Mouse (Mus musculus): Measurements from ENCODE around the gene Klra1.
A peak's percentile ranks its signal among the peaks of the same experiment; 100 is the strongest.
"Not testable (repeated sequence)": the region's sequence is repeated elsewhere in the genome, so short reads cannot be mapped to it uniquely, and the experiment has no call there.

The Klra1 gene

DNA sequence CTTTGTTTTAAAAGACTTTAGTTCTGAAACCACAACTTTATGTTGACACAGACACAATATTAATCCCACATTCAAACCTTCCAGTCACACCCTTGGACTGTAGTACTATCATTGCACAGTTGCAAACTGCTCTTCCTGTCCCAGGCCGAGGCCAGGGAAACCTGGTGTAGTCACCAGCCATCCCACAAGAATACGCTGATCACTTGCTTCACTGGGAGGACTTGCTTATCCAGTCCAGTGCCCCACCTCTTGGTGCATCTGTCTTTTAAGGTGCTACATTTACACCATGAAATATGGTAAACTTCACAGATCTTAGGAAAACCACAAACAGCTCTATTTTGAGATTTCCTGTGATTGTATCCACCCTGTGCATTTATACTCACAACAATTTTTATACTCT is at the start of gene Klra1:
Gene Klra1 (minus strand): TSS at position 125 of the 400 bp plus-strand sequence.
- DNase-seq (ENCODE audit: low spot score in 2 of 2): no peak

DNA sequence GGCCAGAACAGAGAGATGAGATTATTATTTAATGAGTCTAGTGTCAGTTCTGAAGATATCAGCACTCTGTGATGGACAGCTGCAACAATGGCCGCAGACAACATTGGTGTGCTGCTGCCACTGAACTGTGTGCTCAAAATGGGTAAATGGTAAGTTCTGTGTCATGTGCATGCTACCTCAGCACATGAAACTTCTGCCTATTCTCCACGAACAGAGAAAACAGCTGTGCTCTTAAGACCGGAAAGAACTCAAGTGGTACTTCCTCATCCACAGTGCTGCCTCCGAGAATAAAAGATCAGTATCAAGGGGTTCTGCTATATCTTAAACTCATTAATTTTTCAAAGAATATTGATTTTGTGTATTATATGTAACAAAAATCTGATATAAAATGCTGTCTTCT is 42.8 kb upstream of the Klra1 start:
- DNase-seq (ENCODE audit: low spot score in 2 of 2): no peak

DNA sequence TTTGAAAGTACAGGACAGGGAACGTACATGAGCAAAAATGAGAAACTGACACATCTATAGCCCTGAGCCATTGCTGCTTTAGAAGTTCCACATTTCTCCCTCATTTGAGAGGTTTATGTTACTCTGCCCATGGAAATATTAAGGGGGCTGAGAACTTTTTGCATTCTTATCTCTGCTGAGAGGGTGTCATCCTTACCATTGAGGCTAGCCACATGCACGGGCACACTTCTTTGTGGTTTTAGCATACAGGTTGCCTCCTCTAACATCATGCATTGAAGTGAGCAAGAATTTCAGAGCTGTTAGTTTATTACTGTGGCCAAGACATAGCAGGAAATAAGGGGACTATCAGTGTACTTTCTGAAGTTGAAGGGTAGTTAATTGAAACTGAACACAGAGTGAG is 32.5 kb upstream of the Klra1 start:
- DNase-seq (ENCODE audit: low spot score in 2 of 2): no peak

DNA sequence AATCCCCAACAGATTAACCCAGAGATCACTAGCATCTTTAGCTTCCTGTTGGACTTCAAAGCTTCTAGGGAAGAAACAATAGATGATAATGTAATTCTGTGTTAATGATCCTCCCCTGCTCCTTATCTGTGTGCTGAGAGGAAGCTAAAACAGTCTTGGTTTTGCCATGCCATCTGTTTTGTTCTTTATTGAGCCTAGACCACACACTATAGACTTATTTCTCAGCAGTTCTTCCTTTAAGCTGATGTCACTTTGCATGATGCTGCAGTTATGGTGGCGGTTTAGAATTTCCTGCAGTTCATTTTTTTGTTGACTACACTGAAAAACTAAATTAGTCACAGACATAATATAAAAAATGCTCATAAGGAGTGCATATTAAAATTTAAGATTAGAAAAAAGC is 18.2 kb upstream of the Klra1 start:
- peak; percentile 3 to 4 for DNase-seq (ENCODE audit: low spot score in 2 of 2)

DNA sequence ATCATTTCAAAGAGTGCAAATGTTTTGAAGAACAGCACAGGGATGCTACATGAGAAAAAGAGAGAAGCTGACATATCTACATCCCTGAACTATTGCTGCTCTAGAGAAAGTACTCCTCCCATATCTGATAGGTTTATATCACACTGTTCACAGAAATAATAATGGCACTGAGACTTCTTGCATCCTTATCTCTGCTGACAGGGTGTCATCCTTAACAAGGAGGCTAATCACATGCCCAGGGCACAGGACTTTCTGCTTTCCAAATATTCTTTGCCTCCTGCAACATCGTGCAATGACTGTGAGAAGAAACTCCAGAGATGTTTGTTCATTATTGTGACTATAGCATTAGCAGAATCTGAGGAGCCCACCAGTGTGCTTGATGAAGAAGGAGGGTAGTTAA is 871 bp downstream of the Klra1 start:
- DNase-seq (ENCODE audit: low spot score in 2 of 2): no peak

DNA sequence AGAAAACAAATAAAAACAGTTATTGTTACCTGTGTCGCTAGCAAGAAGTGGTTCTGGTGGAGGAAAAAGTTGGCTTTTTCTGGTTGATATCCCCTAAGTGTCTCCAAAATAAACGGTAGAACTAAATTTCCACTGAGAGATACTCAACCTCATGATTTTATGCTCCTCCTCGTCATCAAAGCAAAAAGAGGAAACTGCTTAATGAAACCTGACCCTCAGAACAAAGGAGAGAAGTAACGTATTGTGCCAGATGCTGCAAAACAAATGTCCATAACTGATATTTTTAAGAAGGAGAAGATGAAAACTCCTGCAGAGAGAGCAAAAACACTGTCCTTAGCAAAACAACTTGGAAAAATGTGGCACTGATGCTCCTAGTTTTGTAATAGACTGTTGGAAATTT is 4.3 kb downstream of the Klra1 start:
- no peak for DNase-seq (ENCODE audit: low spot score in 2 of 2)

DNA sequence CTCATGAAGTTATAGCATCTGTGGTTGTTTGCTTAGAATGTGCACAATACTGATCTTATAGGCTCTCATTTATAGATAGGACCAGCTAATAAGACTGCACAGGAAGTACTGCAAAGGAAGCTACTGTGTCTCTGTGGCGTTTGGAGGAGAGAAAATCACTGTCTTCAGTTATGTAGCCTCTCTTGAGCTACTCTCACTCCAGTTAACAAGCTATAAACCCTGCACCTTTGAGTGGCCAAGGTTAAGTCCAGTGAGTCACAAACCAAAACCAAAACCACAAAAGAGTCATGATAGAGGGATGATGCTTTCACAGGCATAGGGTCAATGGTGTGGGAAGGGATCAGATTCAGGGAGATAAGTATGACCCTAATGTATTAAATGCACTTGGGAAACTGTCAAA is 41.3 kb downstream of the Klra1 start:
- DNase-seq (ENCODE audit: low spot score in 2 of 2): not testable (repeated sequence)

DNA sequence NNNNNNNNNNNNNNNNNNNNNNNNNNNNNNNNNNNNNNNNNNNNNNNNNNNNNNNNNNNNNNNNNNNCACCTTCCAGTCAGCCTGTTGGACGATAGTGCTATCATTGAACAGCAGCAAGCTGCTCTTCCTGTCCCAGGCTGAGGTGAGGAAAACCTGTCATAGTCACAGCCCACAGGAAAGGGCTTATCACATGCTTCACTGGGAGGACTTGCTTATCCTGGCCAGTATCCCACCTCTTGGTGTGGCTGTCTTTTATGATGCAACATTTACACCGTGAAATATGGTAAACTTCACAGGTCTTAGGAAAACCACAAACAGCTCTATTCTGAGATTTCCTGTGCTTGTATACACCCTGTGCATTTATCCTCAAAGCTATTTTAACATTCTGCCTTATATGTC is 44.7 kb downstream of the Klra1 start:
- DNase-seq (ENCODE audit: low spot score in 2 of 2): not testable (repeated sequence)

DNA sequence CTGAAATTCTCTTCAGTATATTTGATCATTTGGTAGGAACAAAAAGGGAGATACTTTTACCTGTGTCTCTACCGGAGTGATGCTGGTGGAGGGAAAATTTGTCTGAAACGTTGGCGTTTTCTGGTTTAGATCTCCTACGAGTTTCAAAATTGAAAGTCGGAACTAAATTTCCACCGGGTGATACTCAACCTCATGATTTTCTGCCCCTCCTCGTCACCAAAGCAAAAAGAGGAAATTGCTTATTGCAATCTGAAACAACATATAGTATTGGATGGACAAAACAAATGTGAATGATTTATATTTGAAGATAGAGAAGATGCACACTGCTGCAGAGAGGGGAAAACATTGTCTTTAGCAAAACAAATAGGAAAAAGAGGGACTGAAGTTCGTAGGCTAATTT is 49.3 kb downstream of the Klra1 start, which contains the start of gene Klra3:
Gene Klra3 (minus strand): TSS at position 164 of the 400 bp plus-strand sequence.
- no peak for DNase-seq (ENCODE audit: low spot score in 2 of 2)
